Mouse (Mus musculus) bone marrow, adult 2 months (tissue): ENCODE data around the gene Cth. TPM values are rescaled to one million over a fixed set of nuclear protein-coding genes. Genes with fewer than 3 reads are reported as not detected.

Experiments used
- H3K27ac ChIP-seq: fragments of 200-500 bp; 2 replicates; pipeline ENCODE4 v1.5.1; 2012; ENCODE audit warnings: low read depth, mild to moderate bottlenecking, control low read depth, inconsistent platforms, low read length; ENCODE audit not compliant: control insufficient read depth, poor library complexity, insufficient read depth
- H3K4me1 ChIP-seq: fragments of 200-500 bp; 2 replicates; pipeline ENCODE4 v1.6.1; 2011; ENCODE audit warnings: low read length; ENCODE audit not compliant: control insufficient read depth, insufficient read depth
- H3K4me3 ChIP-seq: fragments of 200-500 bp; replicated peaks from 2 replicates; pipeline ENCODE3; 2011; ENCODE audit warnings: mild to moderate bottlenecking, low read depth, low read length, control low read depth; ENCODE audit not compliant: control insufficient read depth
- CTCF ChIP-seq: fragments of 200-500 bp; IDR thresholded peaks from 2 replicates; pipeline ENCODE4 v1.5.1; 2011; ENCODE audit warnings: low read length, control low read depth; ENCODE audit not compliant: control insufficient read depth, insufficient read depth
- POLR2A ChIP-seq: fragments of 200-500 bp; IDR thresholded peaks from 2 replicates; pipeline ENCODE4 v1.6.1; 2011; ENCODE audit warnings: low read depth, mild to moderate bottlenecking, control low read depth, low read length, borderline replicate concordance; ENCODE audit not compliant: control insufficient read depth
- WGBS: fragments of 180-500 bp; shearing (Covaris S2); methylation state at CpG from one replicate; pipeline ENCODE4 v1.1.7; 2018; 5-methylcytosine and 5-hydroxymethylcytosine counted together
- polyA plus RNA-seq: library from polyadenylated mRNA; stranded (reverse); fragments of >200 nt; gene quantifications from 2 replicates; pipeline ENCODE4 v1.2.4, GENCODE M21; 2011; ENCODE audit warnings: low replicate concordance; ENCODE audit not compliant: missing spikeins, insufficient read depth, insufficient read length

Gene Cth
- polyA plus RNA-seq, 1 experiment, result 23.4 TPM

GRCm38 (mm10) chr3:157925706-157926510 lies 1.0 kb upstream of the Cth start:
- H3K4me3 ChIP-seq, result no peak overlapping the region
- TF ChIP-seq POLR2A (no peak), CTCF (no peak)
- H3K4me1 ChIP-seq, result no peaks in the 10 kb centered on the region
- 83% methylated on average over 14 of the region's 14 CpGs for WGBS
- no peak overlapping the region for H3K27ac ChIP-seq

GRCm38 (mm10) chr3:157923268-157923835 lies 1.5 kb downstream of the Cth start:
- H3K4me1 ChIP-seq, result no peaks in the 10 kb centered on the region
- WGBS, result 90% methylated on average over 3 of the region's 3 CpGs
- no peak overlapping the region for H3K27ac ChIP-seq
- H3K4me3 ChIP-seq, result no peak overlapping the region
- no peak for TF ChIP-seq POLR2A

GRCm38 (mm10) chr3:157921376-157921775 lies 3.5 kb downstream of the Cth start:
- Histone ChIP-seq H3K4me3 (no peak overlapping the region), H3K4me1 (no peaks in the 10 kb centered on the region), H3K27ac (no peak overlapping the region)
- TF ChIP-seq POLR2A (no peak), CTCF (no peak)
- WGBS, result 78% methylated on average over 2 of the region's 2 CpGs

GRCm38 (mm10) chr3:157916336-157916735 lies 8.5 kb downstream of the Cth start:
- Histone ChIP-seq H3K27ac (no peak overlapping the region), H3K4me1 (no peaks in the 10 kb centered on the region), H3K4me3 (no peak overlapping the region)
- 78% methylated on average over 4 of the region's 4 CpGs for WGBS
- TF ChIP-seq CTCF (no peak), POLR2A (no peak)

- no peak overlapping the region for H3K4me3 ChIP-seq
- no peaks in the 10 kb centered on the region for H3K4me1 ChIP-seq
- WGBS, result 66% methylated on average over 2 of the region's 2 CpGs
- TF ChIP-seq POLR2A (no peak), CTCF (no peak)
- H3K27ac ChIP-seq, result no peak overlapping the region
These were observed 12.7 kb downstream of the Cth start for GRCm38 (mm10) chr3:157912155-157912554.

GRCm38 (mm10) chr3:157910262-157910661 lies 14.6 kb downstream of the Cth start:
- TF ChIP-seq CTCF, result no peak
- no peak for TF ChIP-seq POLR2A
- Histone ChIP-seq H3K4me1 (no peaks in the 10 kb centered on the region), H3K27ac (no peak overlapping the region), H3K4me3 (no peak overlapping the region)
- WGBS, result 74% methylated on average over 3 of the region's 3 CpGs

- no peak for TF ChIP-seq CTCF
- TF ChIP-seq POLR2A, result no peak
- no peak overlapping the region for H3K4me3 ChIP-seq
- H3K4me1 ChIP-seq, result no peaks in the 10 kb centered on the region
- no peak overlapping the region for H3K27ac ChIP-seq
- 64% methylated on average over 3 of the region's 3 CpGs for WGBS
These were observed 16.7 kb downstream of the Cth start for GRCm38 (mm10) chr3:157908166-157908565.

- TF ChIP-seq CTCF (no peak), POLR2A (no peak)
- WGBS, result 82% methylated on average over 5 of the region's 5 CpGs
- no peaks in the 10 kb centered on the region for H3K4me1 ChIP-seq
These were observed 23.2 kb downstream of the Cth start for GRCm38 (mm10) chr3:157901721-157902120.

GRCm38 (mm10) chr3:157899986-157900385 lies 24.9 kb downstream of the Cth start:
- 80% methylated on average over 1 of the region's 1 CpGs for WGBS
- Histone ChIP-seq H3K27ac (no peak overlapping the region), H3K4me1 (no peaks in the 10 kb centered on the region), H3K4me3 (no peak overlapping the region)
- TF ChIP-seq POLR2A, result no peak
- TF ChIP-seq CTCF, result no peak

More at GRCm38 (mm10) chr3:157901721-157902120, 23.2 kb downstream of the Cth start:
- H3K4me3 ChIP-seq, result no peak overlapping the region
- no peak overlapping the region for H3K27ac ChIP-seq
